Mouse (Mus musculus): Measurements from ENCODE around the gene Arhgap11a.

DNA sequence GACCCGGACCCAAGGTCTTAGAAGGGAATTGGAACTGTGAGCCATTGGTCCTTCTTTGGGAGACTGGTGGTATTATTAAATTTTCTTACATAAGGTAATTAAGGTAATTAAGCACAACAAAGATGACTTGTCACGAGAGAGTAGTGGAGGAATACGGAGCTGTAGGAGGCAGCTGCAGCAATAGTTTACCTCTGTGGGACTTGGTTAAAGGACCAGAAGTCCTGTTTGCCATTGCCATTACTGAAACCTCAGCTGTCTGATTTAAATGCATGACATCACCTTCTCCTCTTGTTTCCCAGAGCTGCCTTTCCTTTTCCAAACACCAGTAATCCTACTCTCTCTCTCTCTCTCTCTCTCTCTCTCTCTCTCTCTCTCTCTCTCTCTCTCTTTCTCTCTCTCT, 680 bp upstream of the Arhgap11a start:
- TF ChIP-seq CTCF (IDR thresholded peaks at IDR 0.05; ENCODE audit: control insufficient read depth, insufficient read depth, low read length) (no peak), POLR2A (IDR thresholded peaks at IDR 0.05; ENCODE audit: borderline replicate concordance, control insufficient read depth, low read depth, low read length) (no peak)
